ENCODE assay signal across 22 mouse cellular contexts in genomic region chr10:42186941-42187401, GRCm38 (mm10).
DNase-seq lines count a peak whose midpoint lies in the region; ATAC-seq and TF ChIP-seq lines count a peak whose summit lies in the region.
"Had no signal": no experiment of that assay in that cellular context is flagged by ENCODE, and none has a peak within 500 bp of the region (broad histone marks: within the 10 kb centered on the region; RNA-seq: fewer than 3 reads in every experiment).

No protein-coding gene starts in this region.

- no peak overlapping the region for H3K27ac ChIP-seq in forebrain, postnatal 0 days (ENCODE audit: low read depth, low read length)
- no peak overlapping the region for H3K27ac ChIP-seq in forebrain, embryonic 15.5 days (replicated peaks)
- H3K27ac ChIP-seq: forebrain, embryonic 13.5 days; hindbrain, embryonic 15.5 days; layer of hippocampus, adult 2 months; limb, embryonic 15.5 days; midbrain, embryonic 10.5 days; neural tube, embryonic 13.5 days had no signal

- no peaks in the 10 kb centered on the region for H3K27me3 ChIP-seq in forebrain, postnatal 0 days (ENCODE audit: insufficient read depth, low read length)
- no peaks in the 10 kb centered on the region for H3K27me3 ChIP-seq in forebrain, embryonic 15.5 days
- H3K27me3 ChIP-seq: forebrain, embryonic 13.5 days; hindbrain, embryonic 15.5 days; limb, embryonic 15.5 days; neural tube, embryonic 13.5 days had no signal

- 0 out of 2 replicates have a peak, but pooled peaks cover 10% of the 10 kb centered on the region for H3K36me3 ChIP-seq in forebrain, postnatal 0 days (ENCODE audit: insufficient read depth)
- no peaks in the 10 kb centered on the region for H3K36me3 ChIP-seq in forebrain, embryonic 15.5 days
- H3K36me3 ChIP-seq: hindbrain, embryonic 15.5 days had no signal

- 78% methylated on average over 9 of the region's 9 CpGs for whole genome bisulfite sequencing in forebrain, postnatal 0 days
- WGBS in forebrain, embryonic 15.5 days = 83% methylated on average over 9 of the region's 9 CpGs

- H3K4me3 ChIP-seq in forebrain, postnatal 0 days (ENCODE audit: low read depth, low read length) = no peak overlapping the region
- no peak overlapping the region for H3K4me3 ChIP-seq in forebrain, embryonic 15.5 days
- H3K4me3 ChIP-seq: forebrain, embryonic 13.5 days; hindbrain, embryonic 15.5 days; layer of hippocampus, adult 2 months; limb, embryonic 15.5 days; midbrain, embryonic 10.5 days; myocyte; neural tube, embryonic 13.5 days had no signal

- no peak overlapping the region for H3K4me2 ChIP-seq in forebrain, postnatal 0 days (ENCODE audit: low read depth)
- no peak overlapping the region for H3K4me2 ChIP-seq in forebrain, embryonic 15.5 days (replicated peaks)
- H3K4me2 ChIP-seq: forebrain, embryonic 13.5 days; heart, embryonic 11.5 days; hindbrain, embryonic 15.5 days; limb, embryonic 15.5 days; neural tube, embryonic 13.5 days had no signal

- peak; percentile 64; the same call in 1 of the 2 replicates for ATAC-seq in forebrain, postnatal 0 days
- no peak for ATAC-seq in forebrain, embryonic 15.5 days (replicated peaks)
- ATAC-seq: forebrain, embryonic 13.5 days; intestine, embryonic 16.5 days; lung, postnatal 0 days; midbrain, embryonic 16.5 days had no signal

- H3K9me3 ChIP-seq in forebrain, postnatal 0 days (ENCODE audit: low read length) = no peaks in the 10 kb centered on the region
- no peaks in the 10 kb centered on the region for H3K9me3 ChIP-seq in forebrain, embryonic 15.5 days
- H3K9me3 ChIP-seq: forebrain, embryonic 13.5 days; hindbrain, embryonic 15.5 days; limb, embryonic 15.5 days; midbrain, embryonic 10.5 days; neural tube, embryonic 13.5 days had no signal

- TF ChIP-seq CTCF in forebrain, postnatal 0 days (IDR thresholded peaks at IDR 0.05; ENCODE audit: low read depth) = no peak

- no peaks in the 10 kb centered on the region for H3K4me1 ChIP-seq in forebrain, postnatal 0 days (ENCODE audit: insufficient read depth)
- H3K4me1 ChIP-seq in forebrain, embryonic 15.5 days = peaks cover 9% of the 10 kb centered on the region; the same call in 1 of the 2 replicates

- no peak for DNase-seq in forebrain, postnatal 0 days
- DNase-seq in right cerebral cortex, adult 18-20 months = peak; percentile 39
- DNase-seq in right cerebral cortex, postnatal 36 days (ENCODE audit: low spot score in 2 of 2) = no peak
- peak; percentile 87 for DNase-seq in cerebellum, adult 9-11 months
- no peak for DNase-seq in adrenal gland, postnatal 10 days
- DNase-seq in gastrocnemius, adult 8-10 months (ENCODE audit: low spot score in 2 of 2) = no peak
- DNase-seq in gastrocnemius, postnatal 10 days = no peak
- DNase-seq: kidney, postnatal 25 days; thymus, adult 2 months; thymus, postnatal 4 days had no signal

- H3K9ac ChIP-seq in forebrain, postnatal 0 days = no peak overlapping the region
- no peak overlapping the region for H3K9ac ChIP-seq in forebrain, embryonic 15.5 days (replicated peaks)
- H3K9ac ChIP-seq: forebrain, embryonic 13.5 days; hindbrain, embryonic 15.5 days; limb, embryonic 15.5 days; neural tube, embryonic 13.5 days had no signal

Comparison
In these comparisons a context has a peak if more than half of its experiments do, and no peak if none do; other contexts are left out.
1. DNase-seq: peak in right cerebral cortex, adult 18-20 months (single experiment) and cerebellum, adult 9-11 months (single experiment); none in forebrain, postnatal 0 days (single experiment), right cerebral cortex, postnatal 36 days (0 of 2), adrenal gland, postnatal 10 days (single experiment), gastrocnemius, adult 8-10 months (0 of 2) and gastrocnemius, postnatal 10 days (single experiment).